In the genomic region with DNA sequence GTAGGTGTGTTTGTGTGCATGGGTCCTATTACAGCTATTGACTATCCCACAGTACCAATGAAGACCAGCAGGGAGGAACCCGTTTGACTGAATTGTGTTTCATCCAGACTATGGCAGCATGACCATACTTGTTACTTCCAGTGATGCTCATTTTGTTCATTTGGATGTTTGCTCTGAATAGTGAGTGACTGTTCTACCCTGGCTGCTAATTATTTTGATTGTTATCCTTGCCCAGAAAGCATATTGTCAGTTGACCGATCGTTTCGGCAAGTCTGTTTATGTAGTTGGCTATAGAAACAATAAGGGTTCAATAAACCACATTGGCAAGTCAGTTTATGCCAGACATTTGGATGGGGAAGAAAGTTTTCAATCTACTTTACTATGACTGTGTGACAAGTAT, we compare ENCODE assay signal across 19 mouse cellular contexts.
"Had no signal": no experiment of that assay in that cellular context is flagged by ENCODE, and none has a peak within 500 bp of the region (broad histone marks: within the 10 kb centered on the region; RNA-seq: fewer than 3 reads in every experiment).

No protein-coding gene starts in this region.

- H3K4me3 ChIP-seq: embryonic facial prominence, embryonic 10.5 days; embryonic facial prominence, embryonic 12.5 days; embryonic facial prominence, embryonic 13.5 days; embryonic facial prominence, embryonic 15.5 days; erythroblast, embryonic 14.5 days; forebrain, embryonic 10.5 days; forebrain, embryonic 12.5 days; forebrain, embryonic 13.5 days; forebrain, embryonic 15.5 days; heart, adult 2 months had no signal

- DNase-seq: cerebellum, adult 8-10 months; cerebellum, adult 9-10 months; cerebellum, adult 9-11 months; embryo, embryonic 11 days; forebrain, postnatal 0 days; gastrocnemius, postnatal 10 days; gastrocnemius, postnatal 25 days; heart, adult 11 months; heart, adult 18-20 months; heart, adult 2 months had no signal

- H3K27ac ChIP-seq: embryonic facial prominence, embryonic 10.5 days; embryonic facial prominence, embryonic 12.5 days; embryonic facial prominence, embryonic 13.5 days; embryonic facial prominence, embryonic 15.5 days; forebrain, embryonic 10.5 days; forebrain, embryonic 12.5 days; forebrain, embryonic 13.5 days; forebrain, embryonic 15.5 days; heart, adult 2 months had no signal
